Mouse (Mus musculus): Measurements from ENCODE around the gene Dennd5b. TPM values are rescaled to one million over a fixed set of nuclear protein-coding genes. Genes with fewer than 3 reads are reported as not detected.
A peak's percentile ranks its signal among the peaks of the same experiment; 100 is the strongest.
"Not testable (repeated sequence)": the region's sequence is repeated elsewhere in the genome, so short reads cannot be mapped to it uniquely, and the experiment has no call there.

Dennd5b gene
- 10 to 100 TPM; 14.9 to 20.7 (median 17.2) TPM for total RNA-seq (2022)

DNA sequence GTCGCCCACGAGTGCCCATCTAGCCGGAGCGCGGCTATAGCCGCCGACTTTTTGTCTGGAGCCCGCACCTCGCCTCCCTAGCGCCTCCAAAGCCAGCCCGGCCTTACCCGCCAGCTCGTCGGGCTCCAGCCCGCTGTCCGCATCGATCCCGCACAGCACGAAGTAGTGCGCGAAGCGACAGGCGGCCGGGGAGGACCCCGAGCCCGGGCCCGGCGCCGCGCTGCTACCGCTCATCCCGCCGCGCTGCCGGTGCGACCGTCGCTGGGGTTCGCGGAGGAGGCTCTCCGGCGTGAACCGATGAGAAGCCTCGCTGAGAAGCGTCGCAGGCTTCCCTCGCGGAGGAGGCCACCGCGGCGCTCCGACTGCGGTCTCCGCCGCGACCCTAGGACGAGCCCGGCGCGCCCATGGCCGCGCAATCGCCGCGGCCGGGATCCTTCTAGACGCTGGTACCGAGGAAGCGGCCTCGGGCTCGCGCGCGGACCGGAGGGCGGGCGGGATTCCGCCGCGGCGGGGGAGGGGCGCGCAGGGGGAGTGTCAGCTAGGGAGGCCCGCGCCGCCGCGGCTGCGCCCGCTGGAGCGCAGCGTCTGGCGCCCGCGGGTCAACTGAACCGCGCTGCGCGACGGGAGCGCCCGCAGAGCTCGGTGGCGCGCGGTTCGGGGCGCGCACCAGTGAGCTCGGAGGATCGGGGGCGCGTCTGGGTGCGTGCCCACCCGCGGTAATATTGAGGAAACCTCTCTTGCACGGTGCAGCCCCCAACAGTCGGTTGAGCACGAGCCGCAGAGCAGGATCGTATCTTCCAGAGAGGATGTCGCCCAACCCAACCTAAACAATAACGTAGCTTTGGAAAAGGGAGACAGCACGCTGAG, at the start of gene Dennd5b:
TSS of gene Dennd5b (minus strand) at position 605 of the 867 bp plus-strand sequence.
- peak; percentile 84 for DNase-seq (ENCODE audit: low spot score)

DNA sequence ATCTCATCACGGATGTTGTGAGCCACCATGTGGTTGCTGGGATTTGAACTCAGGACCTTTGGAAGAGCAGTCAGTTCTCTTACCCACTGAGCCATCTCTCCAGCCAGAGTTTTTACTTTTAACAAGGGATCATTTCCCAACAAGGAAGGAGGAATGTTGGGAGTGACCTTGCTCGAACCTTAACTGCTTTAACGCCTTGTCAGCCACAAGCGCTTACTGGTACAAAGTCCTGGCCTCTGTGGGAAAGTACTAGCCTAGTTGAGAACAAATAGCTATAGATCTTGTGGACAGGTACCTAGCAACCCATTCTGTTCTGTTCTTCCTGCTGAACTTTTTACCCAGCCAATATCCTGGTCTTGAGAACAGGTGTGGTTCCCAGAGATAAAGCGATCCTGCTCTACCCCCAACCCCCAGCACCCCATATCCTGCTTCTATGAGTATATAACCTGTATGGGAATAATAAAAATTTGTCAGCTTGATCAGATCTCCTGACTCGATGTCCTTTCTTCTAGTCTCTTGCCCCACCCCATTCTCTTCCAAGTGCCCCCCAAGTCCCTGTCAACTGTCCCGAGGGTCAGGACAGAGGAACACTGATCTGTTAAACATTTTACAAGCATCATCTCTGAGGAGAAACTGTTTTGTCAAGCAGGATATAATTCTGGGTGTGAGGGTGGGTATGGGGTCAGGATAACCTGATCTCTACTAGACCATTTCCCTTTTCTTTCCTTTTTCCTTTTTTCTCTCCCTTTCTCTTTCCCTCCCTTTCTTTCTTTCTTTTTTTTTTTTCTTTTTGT, 47.2 kb upstream of the Dennd5b start:
- DNase-seq (ENCODE audit: low spot score), result no peak

DNA sequence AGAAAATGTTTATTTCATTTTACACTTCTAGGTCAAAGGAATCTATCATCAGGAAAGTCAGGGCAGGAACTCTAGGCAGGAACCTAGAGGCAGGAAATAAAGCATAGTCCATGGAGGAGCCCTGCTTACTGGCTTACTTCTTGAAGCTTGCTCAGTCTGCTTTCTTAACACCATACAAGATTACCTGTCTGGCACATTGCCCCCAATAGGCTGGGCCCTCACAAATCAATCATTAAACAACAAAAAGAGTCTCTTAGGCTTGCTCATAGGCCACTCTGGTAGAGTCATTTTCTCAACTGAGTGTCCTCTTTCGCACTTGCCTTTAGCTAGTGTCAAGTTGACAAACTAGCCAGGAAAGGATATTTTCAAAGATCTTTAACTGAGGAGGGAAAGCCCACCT, 43.7 kb upstream of the Dennd5b start:
- DNase-seq (ENCODE audit: low spot score), result no peak

DNA sequence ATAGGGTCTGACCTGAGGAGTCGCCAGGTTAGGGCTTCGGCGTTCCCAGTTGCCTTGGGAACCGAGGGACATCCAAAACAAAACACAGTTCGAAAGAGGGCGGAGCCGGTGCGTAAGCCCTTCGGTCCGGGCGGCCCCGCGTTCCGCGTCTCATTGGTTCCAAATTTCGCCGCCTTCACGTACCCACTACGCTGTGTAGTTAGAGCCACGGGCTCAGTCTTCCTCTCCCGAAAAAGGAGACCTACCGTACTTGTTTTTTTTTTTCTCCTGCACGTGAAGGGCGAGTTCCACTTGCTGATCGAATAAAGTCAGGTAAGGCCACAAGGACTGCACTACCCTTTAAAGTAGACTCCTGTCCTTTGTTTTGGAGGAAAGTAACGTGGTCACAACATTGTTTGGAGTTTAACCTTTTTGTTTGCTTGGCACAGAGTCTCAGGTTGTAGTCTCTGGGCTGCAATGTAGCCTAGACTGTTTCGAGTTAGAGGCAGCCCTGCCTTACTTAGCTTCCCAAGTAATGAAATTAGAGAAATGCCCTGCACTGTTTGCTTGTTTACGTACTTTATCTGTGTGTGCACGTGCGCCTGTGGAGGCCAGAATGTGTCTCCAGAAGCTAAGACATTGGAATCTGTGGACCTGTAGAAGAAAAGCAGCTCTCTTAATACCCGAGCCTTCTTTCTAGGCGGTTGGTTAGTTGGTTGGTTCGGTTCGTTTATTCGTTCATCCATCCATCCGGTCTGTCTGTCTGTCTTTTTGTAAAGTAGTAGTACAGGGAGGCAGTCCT, 40.1 kb upstream of the Dennd5b start:
- DNase-seq (ENCODE audit: low spot score), result peak; percentile 82

DNA sequence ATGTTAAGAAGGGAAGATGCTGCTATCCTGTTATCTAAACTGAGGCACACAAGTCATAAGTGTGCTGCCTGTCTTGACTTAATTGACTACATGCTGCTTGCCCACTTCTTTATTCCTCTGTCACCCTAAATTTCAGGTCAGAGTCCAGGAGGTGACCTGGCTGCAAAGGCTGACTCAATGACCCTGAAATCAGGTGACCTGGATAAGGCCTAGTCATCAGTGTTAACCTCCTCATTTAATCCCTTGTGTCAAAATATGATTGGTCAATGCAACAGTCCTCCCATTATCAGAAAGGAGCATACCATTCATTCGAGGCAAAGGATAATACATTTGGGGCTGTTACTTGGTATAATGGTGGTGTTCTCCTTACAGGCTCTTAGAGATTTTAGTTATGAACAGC, 38.0 kb upstream of the Dennd5b start, which contains the start of gene Etfbkmt:
TSS of gene Etfbkmt (plus strand) at position 379 of the 400 bp plus-strand sequence.
- DNase-seq (ENCODE audit: low spot score), result no peak

DNA sequence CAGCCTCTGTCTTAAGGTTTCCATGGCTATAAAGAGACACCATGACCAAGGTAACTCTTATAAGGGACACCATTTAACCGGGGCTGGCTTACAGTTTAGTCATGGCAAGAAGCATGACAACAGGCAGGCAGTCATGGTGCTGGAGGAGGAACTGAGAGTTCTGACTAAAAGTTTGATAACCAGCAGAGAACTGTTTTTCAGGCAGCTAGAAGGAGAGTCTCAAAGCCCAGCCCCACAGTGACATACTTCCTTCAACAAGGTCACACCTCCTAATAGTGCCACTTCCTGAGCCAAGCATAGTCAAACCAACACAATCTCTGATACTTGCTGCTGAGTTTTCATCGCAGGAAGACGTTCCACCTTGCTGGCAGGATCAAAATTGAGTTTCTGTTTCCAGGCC, 37.5 kb upstream of the Dennd5b start:
- no peak for DNase-seq (ENCODE audit: low spot score)

DNA sequence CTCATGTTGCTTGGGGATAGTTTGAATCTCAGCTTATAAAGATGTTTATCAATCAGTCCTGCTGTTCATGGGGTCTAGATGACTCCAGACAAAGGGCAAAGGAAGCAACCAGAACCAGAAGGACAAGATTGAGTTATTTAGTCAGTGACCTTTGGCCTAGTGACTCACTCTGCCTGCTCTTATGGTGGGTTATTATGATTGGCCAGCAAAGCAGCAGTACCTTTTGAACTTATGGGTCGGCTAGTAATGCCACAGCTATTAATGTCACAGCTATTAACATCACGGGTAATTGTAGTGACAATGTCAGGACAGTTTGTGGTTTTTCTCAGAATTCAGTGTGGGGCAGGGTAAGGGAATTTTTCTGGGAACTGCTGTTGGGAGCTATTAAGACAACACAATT, 36.5 kb upstream of the Dennd5b start:
- no peak for DNase-seq (ENCODE audit: low spot score)

DNA sequence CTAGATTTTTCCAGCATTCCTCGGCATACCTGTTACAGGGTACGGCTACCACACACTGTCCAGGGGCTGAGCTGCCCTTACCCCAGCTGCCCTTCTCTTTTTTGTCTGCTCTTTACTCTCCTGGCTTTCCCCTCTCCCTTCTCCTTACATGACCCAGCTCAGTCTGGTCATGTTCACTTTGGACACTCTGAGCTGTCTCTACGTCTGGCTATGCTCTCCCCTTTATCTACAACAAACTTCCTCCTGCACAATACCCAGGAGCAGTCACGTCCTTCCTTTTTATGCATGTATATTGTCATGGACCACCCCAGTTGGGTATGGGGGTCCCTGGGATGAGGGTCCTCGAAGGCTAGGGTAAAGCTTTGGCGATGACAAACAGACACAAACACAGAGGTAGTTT, 34.2 kb upstream of the Dennd5b start:
- no peak for DNase-seq (ENCODE audit: low spot score)

DNA sequence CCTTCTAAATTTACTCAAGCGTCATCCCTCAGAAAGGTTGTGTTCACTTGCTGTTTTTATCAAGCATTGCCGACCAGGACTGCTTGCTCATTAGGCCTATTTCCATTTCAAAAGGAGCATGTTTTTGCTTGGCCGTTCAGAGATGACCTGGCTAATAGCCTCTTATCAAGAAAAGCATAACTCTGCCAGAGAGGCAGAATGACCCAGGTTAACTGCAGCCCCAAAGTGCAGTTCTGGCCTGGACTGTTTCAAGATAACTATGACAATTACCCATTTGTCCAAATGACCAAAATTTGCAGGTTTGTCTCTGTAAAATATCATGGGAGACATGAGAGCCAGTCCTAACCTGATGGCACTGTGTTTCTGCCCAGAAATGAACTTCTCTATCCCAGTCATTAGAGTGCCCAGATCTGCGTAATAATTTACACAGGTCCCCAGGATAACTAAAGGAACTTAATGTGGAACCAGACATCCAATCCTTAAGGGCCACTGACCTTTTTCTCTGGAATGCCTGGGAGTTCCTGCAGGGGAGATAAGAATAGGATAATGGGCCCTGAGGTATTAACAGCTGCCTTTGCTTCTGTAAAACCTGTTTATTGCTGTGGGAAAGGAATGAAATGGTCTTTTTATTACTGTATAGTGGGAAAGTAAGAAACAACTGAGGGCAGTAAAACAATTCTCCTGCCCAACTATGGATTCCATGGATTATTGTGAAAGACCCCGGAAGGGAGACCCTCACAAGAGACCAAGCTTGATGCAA, 33.1 kb upstream of the Dennd5b start:
- no peak for DNase-seq (ENCODE audit: low spot score)

DNA sequence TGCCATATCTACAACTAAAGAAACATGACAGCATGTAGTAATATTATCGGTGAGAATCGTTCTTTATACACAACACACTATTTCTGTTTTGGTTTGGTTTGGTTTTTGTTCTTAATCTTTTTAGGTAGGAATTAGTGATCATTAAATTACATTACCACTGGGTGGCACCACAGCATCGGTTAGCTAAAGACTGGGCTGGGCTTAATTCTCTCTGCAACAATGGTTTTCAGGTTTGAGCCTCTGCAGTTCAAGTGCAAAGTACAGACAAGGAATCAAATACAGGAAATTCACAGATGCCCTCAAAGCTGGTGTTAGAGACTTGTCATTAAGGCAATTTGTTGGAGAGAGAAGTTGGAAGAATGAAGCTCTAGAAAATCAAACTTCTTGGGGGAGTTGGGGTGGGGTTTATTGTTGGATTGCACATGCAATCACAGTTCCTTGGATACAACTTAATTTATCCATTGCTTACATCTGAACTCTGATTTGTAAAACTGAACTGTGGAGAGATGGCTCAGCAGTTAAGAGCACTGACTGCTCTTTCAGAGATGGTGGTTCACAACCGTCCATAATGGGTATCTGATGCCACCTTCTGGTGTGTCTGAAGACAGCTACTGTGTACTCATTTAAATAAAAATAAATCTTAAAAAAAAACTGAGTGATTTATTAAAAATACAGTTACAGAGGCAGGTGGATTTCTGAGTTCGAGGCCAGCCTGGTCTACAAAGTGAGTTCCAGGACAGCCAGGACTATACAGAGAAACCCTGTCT, 31.0 kb upstream of the Dennd5b start:
- peak; percentile 39 for DNase-seq (ENCODE audit: low spot score)

DNA sequence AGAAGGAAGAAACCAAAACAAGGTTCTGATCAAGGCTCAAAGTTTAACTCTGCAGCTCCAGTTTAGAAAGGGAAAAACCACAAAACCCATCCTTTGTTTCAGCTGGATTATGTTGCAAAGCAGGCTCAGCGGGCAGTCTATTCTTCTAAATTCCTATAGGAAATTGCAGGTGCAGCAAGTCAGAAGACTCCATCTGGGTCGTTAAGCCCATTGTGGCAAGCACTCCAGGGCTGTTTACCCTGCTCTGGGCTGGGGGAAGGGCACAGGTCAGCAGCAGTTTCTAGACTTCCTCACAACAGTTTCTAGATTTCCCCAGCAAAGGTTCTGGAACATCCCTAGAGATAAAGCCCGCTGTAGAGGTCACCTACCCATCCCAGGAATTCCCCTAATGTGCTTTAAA, 29.6 kb upstream of the Dennd5b start:
- DNase-seq (ENCODE audit: low spot score), result no peak

DNA sequence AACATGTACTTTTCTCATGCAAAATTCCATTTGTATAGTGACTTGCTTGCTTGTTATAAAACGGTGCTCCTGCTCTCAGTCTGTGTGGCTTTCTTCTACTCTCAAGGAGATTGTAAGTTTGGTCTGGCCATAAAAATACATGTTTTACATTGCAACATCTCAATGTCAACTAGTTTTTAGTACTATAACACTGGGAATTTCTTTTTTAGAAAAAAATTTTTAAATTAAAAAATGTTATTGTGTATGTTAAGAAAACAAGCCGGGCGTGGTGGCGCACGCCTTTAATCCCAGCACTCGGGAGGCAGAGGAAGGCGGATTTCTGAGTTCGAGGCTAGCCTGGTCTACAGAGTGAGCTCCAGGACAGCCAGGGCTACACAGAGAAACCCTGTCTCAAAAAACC, 28.4 kb upstream of the Dennd5b start, which contains the start of gene Gm10203:
TSS of gene Gm10203 (plus strand) at position 301 of the 400 bp plus-strand sequence.
- DNase-seq (ENCODE audit: low spot score), result not testable (repeated sequence)

DNA sequence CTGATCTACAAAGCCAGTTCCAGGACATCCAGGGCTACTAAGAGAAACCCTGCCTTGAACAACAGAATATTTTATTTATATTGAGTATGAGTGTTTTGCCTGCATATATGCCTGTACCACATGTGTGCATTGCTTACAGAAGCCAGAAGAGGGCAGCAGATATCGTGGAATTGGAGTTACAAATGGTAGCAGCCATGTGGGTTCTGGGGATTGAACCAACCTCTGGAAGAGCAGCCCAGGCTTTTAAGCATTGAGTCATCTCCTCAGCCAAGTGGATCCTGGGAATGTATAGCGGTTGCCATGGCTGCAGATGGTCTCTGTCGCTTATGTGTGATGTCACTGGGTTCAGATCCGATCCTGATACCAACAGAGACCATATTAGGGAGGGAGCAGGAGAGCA, 25.2 kb upstream of the Dennd5b start:
- peak; percentile 53 for DNase-seq (ENCODE audit: low spot score)

DNA sequence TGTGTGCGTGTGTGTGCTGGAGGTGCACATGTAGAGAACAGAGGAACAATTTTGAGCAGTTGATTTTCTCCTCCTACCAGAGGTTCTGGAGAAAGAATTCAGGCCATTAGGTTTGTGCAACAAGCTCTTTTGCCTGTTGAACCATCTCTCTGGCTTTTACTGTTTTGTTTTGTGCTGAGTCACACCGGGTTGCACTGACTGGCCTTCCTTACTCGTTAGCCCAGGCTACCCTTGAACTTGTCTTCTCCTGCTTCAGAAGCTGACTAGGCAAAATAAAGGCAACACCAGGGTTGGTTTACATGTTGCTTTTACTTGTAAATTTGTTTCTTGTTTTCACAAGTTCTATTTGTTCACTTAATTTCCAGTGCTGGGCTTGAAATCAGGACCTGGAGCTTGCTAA, 21.6 kb upstream of the Dennd5b start:
- DNase-seq (ENCODE audit: low spot score), result no peak

DNA sequence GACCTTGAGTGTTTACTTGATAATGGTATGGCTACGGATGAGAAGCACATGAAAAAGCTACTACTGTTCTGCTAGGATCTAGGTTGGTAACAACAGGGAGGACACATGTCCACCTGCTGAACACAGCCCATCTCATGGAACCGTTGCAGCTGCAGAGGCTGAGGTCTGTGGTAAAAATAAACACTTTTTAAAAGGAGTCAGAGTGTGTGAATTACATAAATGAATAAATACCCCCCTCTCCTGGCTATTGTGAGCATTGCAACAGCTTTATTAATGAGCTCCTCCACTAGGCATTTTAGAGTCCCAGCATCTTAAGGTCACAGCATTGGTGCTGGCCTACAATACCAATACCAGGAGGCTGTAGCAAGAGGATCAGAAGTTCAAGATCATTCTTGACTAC, 18.4 kb upstream of the Dennd5b start:
- peak; percentile 86 for DNase-seq (ENCODE audit: low spot score)

DNA sequence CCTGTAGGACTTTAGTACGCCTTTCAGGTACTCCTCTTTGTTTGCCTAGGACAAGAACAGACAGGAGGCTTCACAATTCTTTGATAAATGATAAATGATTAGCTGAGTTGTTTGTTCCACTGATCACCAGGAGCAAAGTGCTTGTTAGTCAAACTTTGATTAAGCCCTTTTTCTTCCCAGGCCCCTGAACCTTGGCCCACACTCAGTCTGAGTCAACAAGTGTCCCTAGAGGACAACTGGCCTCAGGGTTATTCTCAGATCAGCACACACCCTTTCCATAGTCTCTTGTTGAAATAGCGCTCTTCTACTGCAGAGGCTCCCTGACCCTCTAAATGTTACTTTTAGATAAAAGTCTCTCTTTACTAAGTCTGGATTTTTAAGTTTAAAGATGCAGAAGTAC, 17.5 kb upstream of the Dennd5b start:
- peak; percentile 73 for DNase-seq (ENCODE audit: low spot score)

DNA sequence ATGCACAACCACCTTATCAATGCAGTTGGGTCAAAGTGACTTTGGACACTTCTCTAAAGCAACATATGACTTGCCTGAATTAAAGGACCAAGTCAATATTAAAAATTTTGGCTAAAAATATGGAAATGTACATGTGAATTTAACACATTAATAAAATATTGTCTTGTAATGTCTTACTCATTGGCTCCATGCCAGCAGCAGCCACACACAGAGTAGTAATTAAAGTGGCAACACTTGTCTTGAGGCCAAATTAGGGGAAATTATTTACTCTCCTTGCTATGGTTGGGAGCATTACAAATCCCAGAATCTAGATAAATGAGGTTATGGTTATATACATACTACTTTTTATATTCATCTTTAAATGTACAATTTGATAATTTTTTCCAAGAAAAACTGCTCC, 15.5 kb upstream of the Dennd5b start:
- no peak for DNase-seq (ENCODE audit: low spot score)

DNA sequence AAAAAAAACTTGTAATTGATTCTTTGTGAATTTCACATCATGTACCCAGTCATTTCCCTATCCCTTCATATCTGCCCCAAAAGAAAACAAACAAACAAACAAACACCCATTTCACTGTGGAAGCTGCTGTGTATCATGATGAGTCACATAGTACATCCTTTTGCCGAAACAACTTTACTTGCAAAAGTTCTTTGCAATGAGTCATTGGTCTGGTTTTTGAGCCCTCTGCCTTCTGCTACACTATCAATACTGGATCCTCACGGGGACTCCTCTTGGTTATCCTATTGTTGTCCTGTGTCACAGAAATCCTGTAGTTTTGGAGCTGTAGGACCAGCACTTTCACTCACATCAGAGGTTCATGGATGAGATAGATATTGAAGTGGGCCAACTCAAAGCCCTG, 7.4 kb upstream of the Dennd5b start:
- DNase-seq (ENCODE audit: low spot score), result no peak

DNA sequence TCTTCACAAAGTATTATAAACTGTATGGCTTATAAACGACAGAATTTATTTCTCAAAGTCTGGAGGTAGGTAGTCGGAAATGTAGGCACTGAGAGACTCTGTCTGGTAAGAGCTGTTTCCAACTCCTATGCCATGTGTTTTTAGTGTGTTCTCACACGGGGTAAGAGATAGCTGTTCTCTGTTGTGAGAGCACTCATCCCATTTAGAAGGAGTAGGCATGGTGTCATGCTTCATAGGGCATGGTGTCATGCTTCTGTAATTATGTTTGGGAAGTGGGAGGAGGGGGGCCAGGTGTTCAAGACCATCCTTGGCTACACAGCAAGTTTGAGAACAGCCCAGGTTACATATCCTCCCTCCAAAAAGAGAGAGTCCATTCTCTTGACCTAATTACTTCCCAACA, 6.1 kb upstream of the Dennd5b start:
- no peak for DNase-seq (ENCODE audit: low spot score)

DNA sequence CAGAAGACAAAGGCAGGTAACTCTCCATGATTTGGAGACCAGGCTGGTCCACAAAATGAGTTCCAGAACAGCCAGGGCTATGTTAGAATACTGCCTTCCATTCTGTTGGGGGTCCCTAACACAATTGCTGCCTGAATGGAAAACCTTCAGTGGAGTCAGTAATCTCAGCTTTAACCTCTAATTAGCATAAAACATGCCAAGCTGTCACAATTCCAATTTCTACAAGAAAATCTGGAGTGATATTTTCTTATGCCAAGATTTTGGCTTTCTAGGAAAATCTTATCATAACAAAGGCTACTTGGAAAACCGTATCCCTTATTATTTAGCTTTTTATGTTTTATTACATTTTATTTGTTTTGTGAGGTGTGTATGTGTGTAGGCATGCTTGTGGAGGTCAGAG, 2.0 kb upstream of the Dennd5b start:
- no peak for DNase-seq (ENCODE audit: low spot score)

DNA sequence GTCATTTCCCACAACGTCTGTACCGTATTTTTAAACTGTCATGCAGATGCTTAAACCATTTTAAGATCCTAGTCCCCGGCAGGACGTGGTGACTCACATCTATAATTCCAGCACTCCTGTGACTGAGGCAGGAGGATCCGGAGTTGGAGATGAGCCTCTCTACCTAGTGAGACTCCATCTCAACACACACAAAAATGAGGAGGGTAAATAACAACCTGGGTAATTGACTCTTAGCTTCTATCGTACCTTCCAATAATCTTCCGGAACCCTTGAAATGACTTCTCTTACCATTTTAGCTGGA, 413 bp upstream of the Dennd5b start:
- DNase-seq (ENCODE audit: low spot score), result no peak
